Mouse (Mus musculus): ENCODE results near the gene Mlx. TPM values are rescaled to one million over a fixed set of nuclear protein-coding genes. Genes with fewer than 3 reads are reported as not detected.

The Mlx gene
- polyA plus RNA-seq, 1 experiment from 2014 or later: 46.0 TPM

GRCm38 (mm10) chr11:101127075-101127474 lies 40.0 kb downstream of the Mlx start:
- Histone ChIP-seq H3K9me3 (replicated peaks; ENCODE audit: low read length) (no peaks in the 10 kb centered on the region), H3K4me2 (ENCODE audit: low read length) (no peak overlapping the region), H3K9ac (ENCODE audit: low read depth, low read length) (no peak overlapping the region), H3K4me1 (replicated peaks; ENCODE audit: insufficient read depth, low read length) (no peaks in the 10 kb centered on the region; the same call in 1 of the 2 replicates), H3K4me3 (replicated peaks; ENCODE audit: low read depth, low read length) (no peak overlapping the region), H3K36me3 (ENCODE audit: insufficient read depth, low read length) (peaks cover 15% of the 10 kb centered on the region), H3K27me3 (ENCODE audit: insufficient read depth, low read length) (no peaks in the 10 kb centered on the region), H3K27ac (no peak overlapping the region)
- peak; percentile 32; the same call in 1 of the 2 replicates for TF ChIP-seq CTCF (IDR thresholded peaks at IDR 0.05; ENCODE audit: low read depth)
- ATAC-seq (replicated peaks; ENCODE audit: low FRiP score, low read depth) (no peak), DNase-seq (ENCODE audit: low spot score) (no peak)
- 78% methylated on average over 1 of the region's 1 CpGs for WGBS

- no peak for TF ChIP-seq CTCF (IDR thresholded peaks at IDR 0.05; ENCODE audit: low read depth)
- Histone ChIP-seq H3K9me3 (replicated peaks; ENCODE audit: low read length) (no peaks in the 10 kb centered on the region), H3K4me2 (ENCODE audit: low read length) (no peak overlapping the region), H3K4me3 (replicated peaks; ENCODE audit: low read depth, low read length) (no peak overlapping the region), H3K4me1 (replicated peaks; ENCODE audit: insufficient read depth, low read length) (no peaks in the 10 kb centered on the region; the same call in 1 of the 2 replicates), H3K27ac (no peak overlapping the region), H3K27me3 (ENCODE audit: insufficient read depth, low read length) (no peaks in the 10 kb centered on the region), H3K9ac (ENCODE audit: low read depth, low read length) (no peak overlapping the region), H3K36me3 (ENCODE audit: insufficient read depth, low read length) (peaks cover 11% of the 10 kb centered on the region; the same call in 1 of the 2 replicates)
- ATAC-seq (replicated peaks; ENCODE audit: low FRiP score, low read depth) (no peak), DNase-seq (ENCODE audit: low spot score) (no peak)
- 78% methylated on average over 11 of the region's 11 CpGs for WGBS
Observed at GRCm38 (mm10) chr11:101128996-101129577, 42.0 kb downstream of the Mlx start.

GRCm38 (mm10) chr11:101130056-101130756 lies 43.1 kb downstream of the Mlx start:
- WGBS: 35% methylated on average over 18 of the region's 18 CpGs
- no peak overlapping the region for H3K4me3 ChIP-seq (replicated peaks; ENCODE audit: low read depth, low read length)
- DNase-seq (ENCODE audit: low spot score): no peak
- H3K9me3 ChIP-seq (replicated peaks; ENCODE audit: low read length): no peaks in the 10 kb centered on the region
- H3K27me3 ChIP-seq (ENCODE audit: insufficient read depth, low read length): no peaks in the 10 kb centered on the region
- peaks cover 11% of the 10 kb centered on the region; the same call in 1 of the 2 replicates for H3K36me3 ChIP-seq (ENCODE audit: insufficient read depth, low read length)
- ATAC-seq (replicated peaks; ENCODE audit: low FRiP score, low read depth): no peak
- H3K27ac ChIP-seq: no peak overlapping the region
- H3K4me2 ChIP-seq (ENCODE audit: low read length): no peak overlapping the region
- no peak overlapping the region for H3K9ac ChIP-seq (ENCODE audit: low read depth, low read length)
- no peaks in the 10 kb centered on the region; the same call in 1 of the 2 replicates for H3K4me1 ChIP-seq (replicated peaks; ENCODE audit: insufficient read depth, low read length)
- no peak for TF ChIP-seq CTCF (IDR thresholded peaks at IDR 0.05; ENCODE audit: low read depth)

- peaks cover 7% of the 10 kb centered on the region; the same call in 1 of the 2 replicates for H3K36me3 ChIP-seq (ENCODE audit: insufficient read depth, low read length)
- TF ChIP-seq CTCF (IDR thresholded peaks at IDR 0.05; ENCODE audit: low read depth): no peak
- 81% methylated on average over 2 of the region's 2 CpGs for WGBS
Observed at GRCm38 (mm10) chr11:101131187-101131586, 44.1 kb downstream of the Mlx start.

GRCm38 (mm10) chr11:101131701-101132100 lies 44.6 kb downstream of the Mlx start:
- Histone ChIP-seq H3K4me3 (replicated peaks; ENCODE audit: low read depth, low read length) (no peak overlapping the region), H3K9me3 (replicated peaks; ENCODE audit: low read length) (no peaks in the 10 kb centered on the region), H3K4me1 (replicated peaks; ENCODE audit: insufficient read depth, low read length) (no peaks in the 10 kb centered on the region; the same call in 1 of the 2 replicates), H3K27me3 (ENCODE audit: insufficient read depth, low read length) (no peaks in the 10 kb centered on the region), H3K4me2 (ENCODE audit: low read length) (no peak overlapping the region), H3K27ac (no peak overlapping the region), H3K9ac (ENCODE audit: low read depth, low read length) (no peak overlapping the region), H3K36me3 (ENCODE audit: insufficient read depth, low read length) (0 out of 2 replicates have a peak, but pooled peaks cover 2% of the 10 kb centered on the region)
- peak; percentile 60 for TF ChIP-seq CTCF (IDR thresholded peaks at IDR 0.05; ENCODE audit: low read depth)
- ATAC-seq (replicated peaks; ENCODE audit: low FRiP score, low read depth) (no peak), DNase-seq (ENCODE audit: low spot score) (peak; percentile 40)
- WGBS: 91% methylated on average over 6 of the region's 6 CpGs

More at GRCm38 (mm10) chr11:101131187-101131586, 44.1 kb downstream of the Mlx start:
- Histone ChIP-seq H3K4me1 (replicated peaks; ENCODE audit: insufficient read depth, low read length) (no peaks in the 10 kb centered on the region; the same call in 1 of the 2 replicates), H3K9ac (ENCODE audit: low read depth, low read length) (no peak overlapping the region), H3K4me3 (replicated peaks; ENCODE audit: low read depth, low read length) (no peak overlapping the region), H3K4me2 (ENCODE audit: low read length) (no peak overlapping the region), H3K27me3 (ENCODE audit: insufficient read depth, low read length) (no peaks in the 10 kb centered on the region), H3K9me3 (replicated peaks; ENCODE audit: low read length) (no peaks in the 10 kb centered on the region), H3K27ac (no peak overlapping the region)
- ATAC-seq (replicated peaks; ENCODE audit: low FRiP score, low read depth) (no peak), DNase-seq (ENCODE audit: low spot score) (no peak)

- Histone ChIP-seq H3K9me3 (replicated peaks; ENCODE audit: low read length) (no peaks in the 10 kb centered on the region), H3K4me3 (replicated peaks; ENCODE audit: low read depth, low read length) (no peak overlapping the region), H3K27ac (no peak overlapping the region), H3K4me1 (replicated peaks; ENCODE audit: insufficient read depth, low read length) (no peaks in the 10 kb centered on the region; the same call in 1 of the 2 replicates), H3K9ac (ENCODE audit: low read depth, low read length) (no peak overlapping the region), H3K36me3 (ENCODE audit: insufficient read depth, low read length) (no peaks in the 10 kb centered on the region), H3K4me2 (ENCODE audit: low read length) (no peak overlapping the region), H3K27me3 (ENCODE audit: insufficient read depth, low read length) (no peaks in the 10 kb centered on the region)
- whole genome bisulfite sequencing: 52% methylated on average over 12 of the region's 12 CpGs
- ATAC-seq (replicated peaks; ENCODE audit: low FRiP score, low read depth) (no peak), DNase-seq (ENCODE audit: low spot score) (peak; percentile 50)
- no peak for TF ChIP-seq CTCF (IDR thresholded peaks at IDR 0.05; ENCODE audit: low read depth)
Observed at GRCm38 (mm10) chr11:101133037-101133436, 46.0 kb downstream of the Mlx start.
